Mouse (Mus musculus) embryonic fibroblast, embryonic 13.5 days (primary cell): ENCODE data around the gene Swi5. TPM values are rescaled to one million over a fixed set of nuclear protein-coding genes. Genes with fewer than 3 reads are reported as not detected.

Source experiments
- H3K27ac ChIP-seq: 2 replicates; pipeline ENCODE4 v1.5.1; 2012; ENCODE audit warnings: low read length, control low read depth, inconsistent platforms; ENCODE audit not compliant: insufficient read depth
- H3K4me1 ChIP-seq: 2 replicates; pipeline ENCODE4 v1.6.1; 2011; ENCODE audit warnings: low read length; ENCODE audit not compliant: control insufficient read depth, insufficient read depth
- H3K4me3 ChIP-seq: 2 replicates; pipeline ENCODE4 v1.5.1; 2011; ENCODE audit warnings: mild to moderate bottlenecking, control low read depth, low read length; ENCODE audit not compliant: insufficient read depth
- CTCF ChIP-seq: IDR thresholded peaks from 2 replicates; pipeline ENCODE4 v1.5.1; 2011; ENCODE audit warnings: mild to moderate bottlenecking, control low read depth, low read length, moderate library complexity, borderline replicate concordance; ENCODE audit not compliant: insufficient read depth
- POLR2A ChIP-seq: IDR thresholded peaks from 2 replicates; pipeline ENCODE4 v1.6.1; 2011; ENCODE audit warnings: low read depth, mild to moderate bottlenecking, control low read depth, low read length, moderate library complexity
- polyA plus RNA-seq: library from polyadenylated mRNA; stranded (reverse); fragments of >200 nt; gene quantifications from 2 replicates; pipeline ENCODE4 v1.2.4, GENCODE M21; 2011; ENCODE audit warnings: low read depth; ENCODE audit not compliant: missing spikeins, insufficient read length

The Swi5 gene
- polyA plus RNA-seq = 474 and 541 TPM in 2 replicates

GRCm38 (mm10) chr2:32287923-32288367 lies at the start of gene Swi5:
Gene Swi5 (minus strand): TSS chr2:32288075.
- 0 out of 2 replicates have a peak, but pooled peaks cover 11% of the 10 kb centered on the region for H3K4me1 ChIP-seq
- H3K4me3 ChIP-seq = peak within 1 kb of the TSS; percentile 93
- peak within 1 kb of the TSS; percentile 27 for H3K27ac ChIP-seq
- peak; percentile 89 for TF ChIP-seq POLR2A
- no peak for TF ChIP-seq CTCF

DNA sequence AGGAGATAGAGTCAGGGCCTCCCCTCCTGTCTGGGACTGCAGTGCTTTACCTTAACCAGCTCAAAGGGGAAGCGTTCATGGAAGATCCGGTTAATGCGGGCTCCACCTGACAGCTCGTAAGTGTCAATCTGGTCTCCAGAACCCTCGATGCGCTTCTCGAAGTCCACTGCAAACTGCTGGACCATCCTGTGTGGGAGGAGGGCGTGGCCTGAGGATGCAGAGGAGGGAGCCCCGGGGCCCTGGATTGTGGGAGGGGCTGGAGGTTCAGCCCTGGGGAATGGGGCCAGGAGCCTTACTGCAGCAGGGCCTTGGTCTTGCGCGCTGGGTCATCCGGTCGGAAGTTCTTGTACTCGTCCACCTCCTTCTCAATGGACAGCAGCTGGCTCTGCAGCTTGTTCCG lies 48.0 kb upstream of the Swi5 start:
- H3K4me3 ChIP-seq = no peak overlapping the region
- no peaks in the 10 kb centered on the region for H3K4me1 ChIP-seq
- no peak overlapping the region for H3K27ac ChIP-seq
- TF ChIP-seq POLR2A (no peak), CTCF (no peak)

DNA sequence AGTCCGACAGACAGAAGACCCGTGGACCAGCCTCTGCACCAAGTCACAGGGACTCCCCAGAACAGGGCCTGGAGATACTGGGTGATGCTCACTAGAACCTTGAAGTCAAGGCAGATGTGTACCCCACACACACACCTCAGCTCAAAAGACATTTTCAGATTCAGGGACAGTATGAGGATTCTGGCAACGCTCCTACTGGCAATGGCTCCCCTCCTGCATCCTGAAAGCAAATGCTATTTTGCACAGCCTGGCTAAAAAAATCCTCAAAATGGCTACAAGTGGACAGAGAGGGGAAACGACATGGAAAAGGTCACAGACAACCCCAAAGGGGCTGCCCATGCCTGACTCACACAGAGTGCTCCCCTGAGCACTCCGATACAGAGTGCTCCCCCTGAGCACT lies 44.3 kb upstream of the Swi5 start:
- peaks cover 2% of the 10 kb centered on the region; the same call in 1 of the 2 replicates for H3K4me1 ChIP-seq
- no peak for TF ChIP-seq CTCF
- no peak for TF ChIP-seq POLR2A
- H3K4me3 ChIP-seq = no peak overlapping the region
- H3K27ac ChIP-seq = no peak overlapping the region

- TF ChIP-seq CTCF = no peak
- no peak for TF ChIP-seq POLR2A
- Histone ChIP-seq H3K4me1 (peaks cover 9% of the 10 kb centered on the region), H3K27ac (peak overlapping the region; percentile 13; the same call in 1 of the 2 replicates), H3K4me3 (no peak overlapping the region)
Observed at GRCm38 (mm10) chr2:32329531-32329930, 41.7 kb upstream of the Swi5 start.

DNA sequence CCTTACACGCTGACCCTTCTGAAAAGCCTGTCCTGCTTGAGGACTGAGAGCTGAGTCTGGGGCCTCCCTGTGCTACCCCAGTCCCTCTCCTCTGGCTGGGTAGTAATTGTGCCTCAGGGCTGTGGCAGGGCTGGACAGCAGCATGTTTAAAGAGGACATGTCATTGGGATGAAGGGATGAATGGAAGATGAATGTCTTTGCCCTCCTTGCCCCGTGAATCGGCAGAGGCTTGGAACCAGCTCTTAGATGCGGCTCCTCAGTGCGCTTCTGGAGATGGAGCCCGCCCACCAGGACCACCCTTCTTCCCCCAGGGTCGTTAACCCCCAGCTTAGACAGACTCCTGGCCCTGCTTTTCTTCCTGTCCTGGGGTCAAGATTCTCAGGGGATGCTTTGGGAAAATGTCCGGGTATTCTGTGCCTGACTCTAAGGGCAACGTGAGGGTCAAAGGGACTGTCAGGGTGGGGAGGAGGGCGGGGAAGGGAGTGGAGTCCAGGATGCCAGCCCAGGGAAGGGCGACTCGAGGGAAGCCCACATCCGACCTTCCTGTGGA lies 41.1 kb upstream of the Swi5 start:
- Histone ChIP-seq H3K27ac (no peak overlapping the region), H3K4me3 (no peak overlapping the region), H3K4me1 (peaks cover 9% of the 10 kb centered on the region)
- no peak for TF ChIP-seq CTCF

GRCm38 (mm10) chr2:32327200-32327599 lies 39.3 kb upstream of the Swi5 start:
- no peak overlapping the region for H3K4me3 ChIP-seq
- H3K27ac ChIP-seq = no peak overlapping the region; the same call in 1 of the 2 replicates
- H3K4me1 ChIP-seq = peaks cover 9% of the 10 kb centered on the region
- TF ChIP-seq CTCF (no peak), POLR2A (no peak)

GRCm38 (mm10) chr2:32325342-32325741 lies 37.5 kb upstream of the Swi5 start:
- no peak overlapping the region for H3K4me3 ChIP-seq
- H3K27ac ChIP-seq = peak overlapping the region; percentile 79
- peaks cover 11% of the 10 kb centered on the region for H3K4me1 ChIP-seq
- TF ChIP-seq POLR2A = no peak
- no peak for TF ChIP-seq CTCF

GRCm38 (mm10) chr2:32324322-32324721 lies 36.4 kb upstream of the Swi5 start:
- Histone ChIP-seq H3K4me1 (peaks cover 15% of the 10 kb centered on the region), H3K4me3 (no peak overlapping the region), H3K27ac (no peak overlapping the region)
- TF ChIP-seq POLR2A (no peak), CTCF (no peak)

DNA sequence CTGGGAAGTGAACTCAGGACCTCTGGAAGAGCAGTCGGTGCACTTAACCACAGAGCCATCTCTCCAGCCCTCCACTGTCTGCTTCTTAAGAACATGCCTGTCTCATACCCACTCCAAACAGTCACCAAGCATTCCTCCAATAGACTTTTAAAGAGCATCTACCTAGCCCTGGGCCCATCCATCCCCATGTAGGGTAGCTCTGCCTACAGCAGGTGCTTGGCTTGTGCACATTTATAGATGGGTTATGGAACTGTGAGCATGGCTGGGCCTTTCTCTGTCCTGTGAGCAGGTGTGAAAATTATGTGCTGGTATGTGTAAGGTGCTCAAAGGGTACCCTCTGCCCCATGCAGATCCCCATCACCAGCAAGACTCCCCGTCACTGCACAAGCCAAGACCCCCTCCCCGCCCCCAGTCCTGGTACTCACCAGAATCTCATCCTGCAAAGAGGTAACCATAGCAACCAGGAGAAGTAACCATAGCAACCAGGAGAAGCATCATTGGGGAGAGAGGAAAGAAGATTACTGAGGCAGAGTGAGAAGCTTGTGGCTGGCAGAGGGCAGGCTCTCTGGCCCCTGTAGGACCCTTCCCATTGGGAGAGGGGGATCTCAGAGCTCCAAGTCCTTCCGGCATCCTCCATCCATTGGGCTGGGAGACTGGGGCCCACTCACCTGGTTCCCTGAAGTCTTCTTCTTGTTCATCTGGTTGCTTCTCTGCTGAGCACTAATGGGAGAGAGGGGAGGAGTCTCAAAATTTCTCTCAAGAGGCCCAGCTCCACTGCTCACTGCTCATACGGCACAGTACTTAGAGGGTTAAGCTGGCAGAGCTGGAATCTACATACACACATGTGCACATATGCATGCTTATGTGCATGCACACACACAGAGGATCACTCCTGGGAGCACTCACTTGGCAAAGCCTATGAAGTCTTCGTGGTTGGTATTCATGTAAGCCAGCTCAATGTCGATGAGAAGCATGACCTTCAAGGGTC lies 35.2 kb upstream of the Swi5 start:
- TF ChIP-seq POLR2A (no peak), CTCF (no peak)
- H3K27ac ChIP-seq = no peak overlapping the region
- peaks cover 19% of the 10 kb centered on the region for H3K4me1 ChIP-seq
- H3K4me3 ChIP-seq = no peak overlapping the region

DNA sequence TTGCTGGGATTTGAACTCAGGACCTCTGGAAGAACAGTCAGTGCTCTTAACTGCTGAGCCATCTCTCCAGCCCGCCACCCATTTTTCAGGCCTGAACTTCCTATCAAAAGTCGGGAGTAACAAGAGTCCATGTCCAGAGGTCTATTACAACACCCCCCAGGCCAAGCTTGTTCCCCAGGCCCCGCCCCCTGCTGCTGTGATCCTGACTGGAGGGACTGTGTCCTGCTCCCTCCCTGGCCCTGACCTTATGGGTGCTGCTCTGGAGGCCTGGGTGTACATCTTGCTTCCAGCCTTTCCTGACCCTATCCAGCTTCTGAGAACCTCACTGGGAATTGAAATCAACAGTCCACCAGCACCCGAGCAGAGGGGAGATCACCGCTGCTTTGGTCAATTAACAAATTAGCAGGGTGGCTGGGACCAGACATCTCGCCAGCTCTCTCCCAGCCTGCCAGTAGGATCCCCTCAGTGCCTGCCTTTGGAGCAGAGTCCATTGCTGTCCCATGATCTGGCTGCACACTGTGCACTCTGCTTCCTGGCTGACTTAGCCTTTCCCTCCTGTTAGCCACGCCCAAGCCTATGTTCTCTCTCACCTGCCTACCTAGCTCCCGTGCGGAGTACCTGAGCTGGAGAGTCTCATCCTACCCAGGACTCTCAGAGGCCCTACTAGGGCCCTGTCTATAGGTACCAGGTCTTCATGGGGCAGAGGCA lies 33.9 kb upstream of the Swi5 start:
- peaks cover 26% of the 10 kb centered on the region for H3K4me1 ChIP-seq
- no peak overlapping the region for H3K4me3 ChIP-seq
- no peak overlapping the region for H3K27ac ChIP-seq
- no peak for TF ChIP-seq POLR2A
- no peak for TF ChIP-seq CTCF
